Mouse (Mus musculus): ENCODE measurements around the gene Zfp654. TPM values are rescaled to one million over a fixed set of nuclear protein-coding genes. Genes with fewer than 3 reads are reported as not detected.
A peak's percentile ranks its signal among the peaks of the same experiment; 100 is the strongest.

Gene Zfp654
- polyA plus RNA-seq, 1 experiment from 2014 or later, result 7.7 TPM

DNA sequence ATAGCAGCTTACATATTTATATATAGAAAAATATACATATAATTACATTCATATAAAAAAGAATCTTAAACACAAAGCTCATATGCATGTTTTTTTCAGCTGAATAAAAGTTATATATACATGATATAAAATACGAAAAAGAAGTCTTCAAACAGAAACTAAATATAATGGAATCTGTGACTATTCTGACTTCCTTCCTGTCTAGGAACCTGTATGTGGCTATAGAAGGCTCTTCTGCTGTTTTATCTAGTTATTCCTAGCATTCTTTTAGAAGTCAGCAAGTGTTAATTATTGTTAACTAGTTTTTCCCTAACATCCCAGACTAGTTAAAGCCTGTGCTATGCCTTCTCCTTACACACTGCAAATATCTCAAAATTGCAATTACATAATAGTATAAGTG, 27.6 kb downstream of the Zfp654 start:
- Histone ChIP-seq H3K27me3 (replicated peaks; ENCODE audit: control insufficient read depth, insufficient read depth, low read length) (no peaks in the 10 kb centered on the region), H3K4me1 (ENCODE audit: control insufficient read depth, insufficient read depth, low read length) (no peaks in the 10 kb centered on the region), H3K9me3 (ENCODE audit: control insufficient read depth, low read length) (no peaks in the 10 kb centered on the region), H3K27ac (replicated peaks; ENCODE audit: low read depth, low read length) (no peak overlapping the region), H3K9ac (ENCODE audit: low read depth, low read length) (no peak overlapping the region), H3K4me2 (ENCODE audit: low read depth, low read length) (no peak overlapping the region), H3K4me3 (ENCODE audit: low read depth, low read length) (no peak overlapping the region), H3K36me3 (ENCODE audit: control insufficient read depth, insufficient read depth, low read length) (peaks cover 15% of the 10 kb centered on the region)
- DNase-seq (ENCODE audit: low spot score) (no peak), ATAC-seq (ENCODE audit: low read depth) (no peak)
- WGBS, result 89% methylated on average over 1 of the region's 1 CpGs

DNA sequence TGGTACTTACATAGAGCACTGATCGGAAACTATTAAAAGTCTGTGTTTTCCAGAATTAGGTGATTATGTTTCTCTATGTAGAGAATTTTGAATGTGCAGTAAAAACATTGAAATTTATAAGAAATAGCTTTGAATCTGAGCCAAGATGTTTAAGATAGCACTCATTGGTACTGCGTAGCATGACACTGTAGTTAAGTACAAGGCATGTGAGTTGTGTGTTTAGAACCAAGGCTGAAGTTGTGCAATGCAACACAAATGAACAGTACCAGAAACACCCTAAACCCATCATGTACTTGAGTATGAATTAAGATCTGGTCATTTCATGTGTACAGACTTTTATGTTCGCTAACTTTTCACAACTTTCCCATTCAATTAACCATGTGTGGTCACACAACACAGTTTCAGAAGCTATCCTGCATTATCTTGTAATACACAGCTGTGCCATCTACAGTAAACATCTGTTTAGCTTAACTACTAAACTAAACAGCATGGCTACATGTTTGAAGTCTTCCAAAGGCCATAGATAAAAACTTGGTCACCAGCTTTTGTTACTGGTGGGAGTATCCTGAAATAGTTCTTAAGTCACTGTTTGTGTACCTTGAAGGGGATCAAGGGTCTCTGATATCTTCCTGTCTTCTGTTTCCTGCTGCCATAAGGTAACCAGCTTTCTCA, 34.2 kb downstream of the Zfp654 start:
- DNase-seq (ENCODE audit: low spot score), result no peak
- H3K27ac ChIP-seq (replicated peaks; ENCODE audit: low read depth, low read length), result no peak overlapping the region
- no peaks in the 10 kb centered on the region for H3K9me3 ChIP-seq (ENCODE audit: control insufficient read depth, low read length)
- WGBS, result 91% methylated on average over 3 of the region's 3 CpGs
- H3K4me1 ChIP-seq (ENCODE audit: control insufficient read depth, insufficient read depth, low read length), result no peaks in the 10 kb centered on the region
- no peak overlapping the region for H3K4me2 ChIP-seq (ENCODE audit: low read depth, low read length)
- H3K9ac ChIP-seq (ENCODE audit: low read depth, low read length), result no peak overlapping the region
- peaks cover 18% of the 10 kb centered on the region for H3K36me3 ChIP-seq (ENCODE audit: control insufficient read depth, insufficient read depth, low read length)
- H3K27me3 ChIP-seq (replicated peaks; ENCODE audit: control insufficient read depth, insufficient read depth, low read length), result no peaks in the 10 kb centered on the region
- ATAC-seq (ENCODE audit: low read depth), result no peak
- no peak overlapping the region for H3K4me3 ChIP-seq (ENCODE audit: low read depth, low read length)

DNA sequence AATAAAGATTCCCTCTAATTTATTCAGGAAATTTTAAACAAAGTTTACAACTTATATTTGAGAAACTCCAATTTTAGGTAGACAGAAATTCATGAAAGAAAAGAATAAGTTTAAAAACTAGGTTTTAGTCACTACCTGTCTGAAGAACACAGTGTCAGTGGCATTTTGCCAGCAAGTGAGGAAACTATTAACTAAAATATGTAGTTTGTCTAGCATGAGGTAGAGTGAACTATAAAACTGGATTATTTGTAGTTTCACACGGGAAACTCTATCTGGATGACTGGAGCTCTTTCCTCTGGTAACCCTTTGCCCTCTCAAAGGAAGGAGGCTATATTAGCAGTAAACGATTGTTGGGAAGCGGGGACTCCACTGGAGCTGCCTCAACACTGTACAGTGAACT, 48.4 kb downstream of the Zfp654 start:
- H3K4me2 ChIP-seq (ENCODE audit: low read depth, low read length), result no peak overlapping the region
- WGBS, result 62% methylated on average over 3 of the region's 3 CpGs
- ATAC-seq (ENCODE audit: low read depth) (no peak), DNase-seq (ENCODE audit: low spot score) (peak; percentile 4)
- no peak overlapping the region for H3K27ac ChIP-seq (replicated peaks; ENCODE audit: low read depth, low read length)
- no peaks in the 10 kb centered on the region for H3K36me3 ChIP-seq (ENCODE audit: control insufficient read depth, insufficient read depth, low read length)
- no peaks in the 10 kb centered on the region for H3K27me3 ChIP-seq (replicated peaks; ENCODE audit: control insufficient read depth, insufficient read depth, low read length)
- 0 out of 2 replicates have a peak, but pooled peaks cover 5% of the 10 kb centered on the region for H3K9me3 ChIP-seq (ENCODE audit: control insufficient read depth, low read length)
- H3K4me1 ChIP-seq (ENCODE audit: control insufficient read depth, insufficient read depth, low read length), result no peaks in the 10 kb centered on the region
- H3K9ac ChIP-seq (ENCODE audit: low read depth, low read length), result no peak overlapping the region
- no peak overlapping the region for H3K4me3 ChIP-seq (ENCODE audit: low read depth, low read length)

DNA sequence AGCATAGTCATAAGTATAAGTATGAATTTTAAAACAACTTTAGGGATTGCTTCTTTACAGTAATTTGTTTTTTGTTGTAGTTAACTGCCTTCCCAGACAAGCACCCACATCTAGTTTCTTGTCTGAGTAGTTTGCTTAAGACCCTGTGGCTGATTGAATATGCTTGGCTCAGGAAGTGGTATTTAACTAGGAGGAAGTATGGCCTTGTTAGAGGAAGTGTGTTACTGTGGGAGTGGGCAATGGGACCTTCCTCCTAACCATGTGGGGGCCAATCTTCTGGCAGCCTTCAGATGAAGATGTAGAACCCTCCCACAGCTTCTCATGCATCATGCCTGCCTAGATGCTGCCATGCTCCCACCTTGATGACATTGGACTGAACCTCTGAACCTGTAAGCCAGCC, 49.8 kb downstream of the Zfp654 start:
- DNase-seq (ENCODE audit: low spot score) (no peak), ATAC-seq (ENCODE audit: low read depth) (no peak)
- H3K4me3 ChIP-seq (ENCODE audit: low read depth, low read length), result no peak overlapping the region
- H3K9ac ChIP-seq (ENCODE audit: low read depth, low read length), result no peak overlapping the region
- no peaks in the 10 kb centered on the region for H3K27me3 ChIP-seq (replicated peaks; ENCODE audit: control insufficient read depth, insufficient read depth, low read length)
- no peak overlapping the region for H3K4me2 ChIP-seq (ENCODE audit: low read depth, low read length)
- H3K36me3 ChIP-seq (ENCODE audit: control insufficient read depth, insufficient read depth, low read length), result no peaks in the 10 kb centered on the region
- H3K9me3 ChIP-seq (ENCODE audit: control insufficient read depth, low read length), result 0 out of 2 replicates have a peak, but pooled peaks cover 5% of the 10 kb centered on the region
- H3K27ac ChIP-seq (replicated peaks; ENCODE audit: low read depth, low read length), result no peak overlapping the region
- no peaks in the 10 kb centered on the region for H3K4me1 ChIP-seq (ENCODE audit: control insufficient read depth, insufficient read depth, low read length)

DNA sequence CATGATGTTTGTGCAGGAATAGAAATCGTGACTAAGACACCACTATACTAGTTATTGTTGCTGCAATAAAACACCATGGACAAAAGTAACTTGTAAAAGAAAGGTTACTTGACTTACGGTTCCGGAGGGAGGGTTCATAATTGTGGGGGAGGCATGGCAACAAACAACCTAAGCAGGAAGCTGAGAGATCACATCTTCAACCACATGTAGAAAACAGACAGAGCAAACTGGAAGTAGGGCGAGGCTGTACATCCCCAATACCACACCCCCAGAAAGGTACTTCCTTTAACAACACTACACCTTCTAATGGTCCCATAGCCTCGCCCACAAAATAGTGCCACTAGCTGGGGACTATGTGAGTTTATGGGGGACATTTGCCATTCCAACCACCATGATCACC, 51.1 kb downstream of the Zfp654 start:
- H3K4me3 ChIP-seq (ENCODE audit: low read depth, low read length), result no peak overlapping the region
- ATAC-seq (ENCODE audit: low read depth), result no peak
- 0 out of 2 replicates have a peak, but pooled peaks cover 3% of the 10 kb centered on the region for H3K9me3 ChIP-seq (ENCODE audit: control insufficient read depth, low read length)
- no peaks in the 10 kb centered on the region for H3K36me3 ChIP-seq (ENCODE audit: control insufficient read depth, insufficient read depth, low read length)
- H3K27me3 ChIP-seq (replicated peaks; ENCODE audit: control insufficient read depth, insufficient read depth, low read length), result no peaks in the 10 kb centered on the region
- DNase-seq (ENCODE audit: low spot score), result no peak
- no peak overlapping the region for H3K4me2 ChIP-seq (ENCODE audit: low read depth, low read length)
- no peak overlapping the region for H3K27ac ChIP-seq (replicated peaks; ENCODE audit: low read depth, low read length)
- no peak overlapping the region for H3K9ac ChIP-seq (ENCODE audit: low read depth, low read length)
- H3K4me1 ChIP-seq (ENCODE audit: control insufficient read depth, insufficient read depth, low read length), result no peaks in the 10 kb centered on the region
- WGBS, result 91% methylated on average over 5 of the region's 5 CpGs

DNA sequence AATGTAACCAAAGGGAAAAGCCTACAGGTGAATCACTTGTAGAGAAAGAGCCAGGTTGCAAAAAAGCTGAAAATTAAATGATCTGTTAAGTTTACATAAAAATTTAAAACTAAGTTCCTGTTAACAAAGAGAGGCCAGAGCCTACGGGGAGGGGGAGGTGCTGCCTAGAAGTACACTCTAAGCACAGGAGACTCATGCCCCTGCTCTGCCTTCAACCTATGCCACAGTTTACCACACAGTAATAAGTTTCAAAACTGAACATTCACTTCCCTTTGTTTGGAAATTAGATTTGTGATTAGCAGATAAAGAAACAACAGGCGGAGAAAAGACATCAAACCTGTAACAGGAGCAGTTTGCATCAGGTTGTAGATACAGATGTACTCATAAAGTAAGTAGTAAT, 56.6 kb downstream of the Zfp654 start:
- Histone ChIP-seq H3K4me2 (ENCODE audit: low read depth, low read length) (no peak overlapping the region), H3K27me3 (replicated peaks; ENCODE audit: control insufficient read depth, insufficient read depth, low read length) (no peaks in the 10 kb centered on the region), H3K4me1 (ENCODE audit: control insufficient read depth, insufficient read depth, low read length) (no peaks in the 10 kb centered on the region), H3K4me3 (ENCODE audit: low read depth, low read length) (no peak overlapping the region), H3K27ac (replicated peaks; ENCODE audit: low read depth, low read length) (no peak overlapping the region), H3K9ac (ENCODE audit: low read depth, low read length) (no peak overlapping the region), H3K9me3 (ENCODE audit: control insufficient read depth, low read length) (no peaks in the 10 kb centered on the region), H3K36me3 (ENCODE audit: control insufficient read depth, insufficient read depth, low read length) (peaks cover 6% of the 10 kb centered on the region; the same call in 1 of the 2 replicates)
- DNase-seq (ENCODE audit: low spot score), result no peak
- ATAC-seq (ENCODE audit: low read depth), result no peak
- 78% methylated on average over 2 of the region's 2 CpGs for WGBS

DNA sequence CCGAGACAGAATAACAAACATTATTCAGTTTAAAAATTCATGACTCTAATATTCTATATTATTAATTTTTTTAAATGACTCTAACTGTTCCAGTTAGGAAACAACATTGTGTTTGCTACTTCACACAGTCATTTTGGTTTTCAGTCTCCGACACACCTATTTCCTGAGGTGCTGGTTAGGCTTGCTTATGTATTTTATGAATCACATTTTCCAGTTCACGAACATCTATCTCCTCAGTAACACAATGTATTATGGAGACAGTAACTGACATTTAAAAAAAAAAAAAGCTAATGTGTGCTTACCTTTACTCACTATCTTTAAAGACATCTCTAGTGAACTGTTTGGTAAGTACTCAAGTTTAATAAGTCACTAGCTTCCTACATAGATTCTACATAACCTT, 61.7 kb downstream of the Zfp654 start:
- 93% methylated on average over 3 of the region's 3 CpGs for WGBS
- Histone ChIP-seq H3K9ac (ENCODE audit: low read depth, low read length) (no peak overlapping the region), H3K27me3 (replicated peaks; ENCODE audit: control insufficient read depth, insufficient read depth, low read length) (no peaks in the 10 kb centered on the region), H3K4me1 (ENCODE audit: control insufficient read depth, insufficient read depth, low read length) (no peaks in the 10 kb centered on the region), H3K27ac (replicated peaks; ENCODE audit: low read depth, low read length) (no peak overlapping the region), H3K9me3 (ENCODE audit: control insufficient read depth, low read length) (no peaks in the 10 kb centered on the region), H3K4me3 (ENCODE audit: low read depth, low read length) (no peak overlapping the region), H3K36me3 (ENCODE audit: control insufficient read depth, insufficient read depth, low read length) (peaks cover 24% of the 10 kb centered on the region), H3K4me2 (ENCODE audit: low read depth, low read length) (no peak overlapping the region)
- no peak for DNase-seq (ENCODE audit: low spot score)
- no peak for ATAC-seq (ENCODE audit: low read depth)

DNA sequence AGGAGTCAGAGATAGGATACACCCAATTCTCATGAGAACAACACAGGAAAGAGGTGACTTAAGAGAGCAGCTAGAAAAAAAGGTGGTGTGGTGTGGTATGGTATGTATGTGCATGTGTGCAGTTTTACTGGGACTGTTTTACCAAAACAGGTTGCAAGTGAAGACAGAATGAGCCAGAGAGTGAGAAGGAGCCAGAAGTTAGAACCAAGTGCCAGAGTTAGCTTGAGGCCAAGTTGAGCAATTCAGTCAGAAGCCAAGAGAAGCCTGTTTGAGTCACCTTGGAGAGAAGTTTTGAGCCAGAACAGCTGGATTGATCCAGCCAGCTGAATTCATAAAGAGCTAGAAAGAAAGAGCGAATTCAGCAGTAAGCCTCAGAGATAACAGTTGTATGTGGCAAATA, 75.9 kb downstream of the Zfp654 start:
- no peak overlapping the region for H3K27ac ChIP-seq (replicated peaks; ENCODE audit: low read depth, low read length)
- H3K4me3 ChIP-seq (ENCODE audit: low read depth, low read length), result no peak overlapping the region
- H3K27me3 ChIP-seq (replicated peaks; ENCODE audit: control insufficient read depth, insufficient read depth, low read length), result no peaks in the 10 kb centered on the region
- H3K4me2 ChIP-seq (ENCODE audit: low read depth, low read length), result no peak overlapping the region
- DNase-seq (ENCODE audit: low spot score), result no peak
- H3K36me3 ChIP-seq (ENCODE audit: control insufficient read depth, insufficient read depth, low read length), result no peaks in the 10 kb centered on the region
- 83% methylated on average over 1 of the region's 1 CpGs for WGBS
- no peak overlapping the region for H3K9ac ChIP-seq (ENCODE audit: low read depth, low read length)
- H3K4me1 ChIP-seq (ENCODE audit: control insufficient read depth, insufficient read depth, low read length), result no peaks in the 10 kb centered on the region
- no peak for ATAC-seq (ENCODE audit: low read depth)
- H3K9me3 ChIP-seq (ENCODE audit: control insufficient read depth, low read length), result 0 out of 2 replicates have a peak, but pooled peaks cover 2% of the 10 kb centered on the region

DNA sequence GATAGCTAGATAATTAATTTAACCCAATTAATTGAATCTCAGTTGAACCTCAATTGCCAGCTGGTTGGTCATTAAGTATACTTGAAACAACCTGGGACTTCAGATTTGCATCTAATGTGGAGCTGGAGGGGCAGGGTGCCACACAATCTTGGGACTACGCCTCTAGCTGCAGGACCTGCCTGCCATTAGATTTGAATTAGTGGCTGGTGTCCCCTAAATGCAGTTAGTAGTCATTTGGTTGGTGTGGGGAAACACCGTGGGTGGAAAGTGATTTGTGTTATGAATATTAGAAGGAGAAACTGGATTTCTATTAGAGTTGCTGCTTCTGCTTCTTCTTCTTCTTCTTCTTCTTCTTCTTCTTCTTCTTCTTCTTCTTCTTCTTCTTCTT, 80.0 kb downstream of the Zfp654 start:
- Histone ChIP-seq H3K9ac (ENCODE audit: low read depth, low read length) (no peak overlapping the region), H3K4me2 (ENCODE audit: low read depth, low read length) (peak overlapping the region; percentile 58), H3K9me3 (ENCODE audit: control insufficient read depth, low read length) (no peaks in the 10 kb centered on the region), H3K4me1 (ENCODE audit: control insufficient read depth, insufficient read depth, low read length) (peaks cover 3% of the 10 kb centered on the region), H3K36me3 (ENCODE audit: control insufficient read depth, insufficient read depth, low read length) (peaks cover 8% of the 10 kb centered on the region; the same call in 1 of the 2 replicates), H3K27ac (replicated peaks; ENCODE audit: low read depth, low read length) (peak overlapping the region; percentile 86; the same call in 1 of the 2 replicates), H3K4me3 (ENCODE audit: low read depth, low read length) (peak overlapping the region; percentile 89), H3K27me3 (replicated peaks; ENCODE audit: control insufficient read depth, insufficient read depth, low read length) (no peaks in the 10 kb centered on the region)
- DNase-seq (ENCODE audit: low spot score), result no peak
- 73% methylated on average over 2 of the region's 2 CpGs for WGBS
- no peak for ATAC-seq (ENCODE audit: low read depth)

All from embryonic facial prominence, embryonic 14.5 days (tissue).